Mouse (Mus musculus): ENCODE data around the gene Gin1. TPM values are rescaled to one million over a fixed set of nuclear protein-coding genes. Genes with fewer than 3 reads are reported as not detected.

The Gin1 gene
- total and polyA plus RNA-seq, 3 experiments, result 13.6 to 20.6 TPM; not detected in 1

DNA sequence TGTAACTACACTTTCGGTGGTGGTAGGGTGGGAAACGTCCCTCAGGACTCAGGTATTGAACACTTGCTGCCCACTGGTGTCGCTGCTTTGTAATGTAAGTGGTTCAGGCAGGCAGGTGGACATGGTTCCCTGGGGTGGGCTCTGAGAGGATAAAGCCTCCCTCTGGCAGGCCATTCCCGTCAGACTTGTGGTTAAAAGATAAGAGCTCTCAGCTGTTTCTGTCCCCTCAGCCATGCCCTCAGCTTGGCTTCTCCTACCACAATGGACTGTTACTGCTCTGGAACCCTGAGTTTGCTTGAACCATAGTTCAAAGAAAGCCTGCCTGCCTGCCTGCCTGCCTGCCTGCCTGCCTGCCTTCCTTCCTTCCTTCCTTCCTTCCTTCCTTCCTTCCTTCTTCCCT, 15.6 kb upstream of the Gin1 start:
- H3K27me3 ChIP-seq (ENCODE audit: control insufficient read depth in 1 of 2, insufficient read depth in 2 of 2, low read length in 2 of 2), result no peaks in the 10 kb centered on the region
- peak; percentile 38; the same call in 1 of the 2 replicates for TF ChIP-seq MXI1 (IDR thresholded peaks at IDR 0.05; ENCODE audit: low read depth, low read length)
- no peak for TF ChIP-seq EP300 (IDR thresholded peaks at IDR 0.05; ENCODE audit: low read depth in 1 of 2, low read length in 2 of 2)
- 0 out of 2 replicates have a peak, but pooled peaks have one; percentile 25 for TF ChIP-seq SIN3A (IDR thresholded peaks at IDR 0.05; ENCODE audit: low read length)
- peak; percentile 74 for TF ChIP-seq ETS1 (IDR thresholded peaks at IDR 0.05; ENCODE audit: low read depth, low read length)
- 0 out of 2 replicates have a peak, but pooled peaks have one; percentile 28 for TF ChIP-seq GATA1 (IDR thresholded peaks at IDR 0.05; ENCODE audit: low read depth, low read length)
- no peak overlapping the region for H3K27ac ChIP-seq (ENCODE audit: control insufficient read depth, low read depth, low read length)
- H3K79me2 ChIP-seq (ENCODE audit: control insufficient read depth, insufficient read depth, low read length, poor library complexity), result no peaks in the 10 kb centered on the region; the same call in 1 of the 2 replicates
- H3K36me3 ChIP-seq (ENCODE audit: control insufficient read depth in 1 of 2, insufficient read depth in 2 of 2, low read length in 2 of 2), result peaks cover 12 to 82% of the 10 kb centered on the region in 2 experiments
- no peak overlapping the region for H3K9ac ChIP-seq (ENCODE audit: control insufficient read depth, low read depth, low read length, poor library complexity, severe bottlenecking)
- peaks cover 0 to 9% of the 10 kb centered on the region in 2 experiments; a peak in 3 of 4 replicates for H3K4me1 ChIP-seq (ENCODE audit: control insufficient read depth in 1 of 2, insufficient read depth in 2 of 2, low read length in 2 of 2)
- DNase-seq (ENCODE audit: low read depth, low spot score), result peak; percentile 31
- no peak overlapping the region for H3K4me3 ChIP-seq (ENCODE audit: control insufficient read depth in 1 of 2, insufficient read depth in 1 of 2, low read depth in 2 of 2, low read length in 2 of 2)
- no peaks in the 10 kb centered on the region for H3K9me3 ChIP-seq (replicated peaks; ENCODE audit: insufficient read depth, low read length)

DNA sequence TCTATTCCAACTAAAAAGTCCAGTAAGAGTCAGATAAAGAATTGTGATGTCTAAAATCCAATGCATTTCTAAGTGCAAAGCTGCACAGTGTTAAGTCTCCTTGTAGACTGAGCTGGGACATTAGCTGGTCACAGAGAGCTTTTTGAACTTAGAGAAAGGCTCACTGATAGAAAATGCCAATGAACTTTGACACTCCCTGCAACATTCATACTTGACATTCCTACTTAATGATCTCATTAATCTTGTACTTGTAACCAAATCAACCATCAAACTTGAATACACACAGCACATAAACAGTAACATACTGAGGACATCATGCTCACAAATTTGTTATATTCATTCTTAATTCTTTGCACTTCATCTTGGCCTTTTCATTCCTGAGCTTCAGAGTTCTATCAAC, 10.1 kb upstream of the Gin1 start:
- peaks cover 12% of the 10 kb centered on the region for H3K79me2 ChIP-seq (ENCODE audit: control insufficient read depth, insufficient read depth, low read length, poor library complexity)
- DNase-seq (ENCODE audit: low read depth, low spot score), result no peak
- peaks cover 10 to 68% of the 10 kb centered on the region in 2 experiments for H3K36me3 ChIP-seq (ENCODE audit: control insufficient read depth in 1 of 2, insufficient read depth in 2 of 2, low read length in 2 of 2)
- TF ChIP-seq MYB (IDR thresholded peaks at IDR 0.05; ENCODE audit: low read depth, low read length) (no peak), POLR2AphosphoS2 (IDR thresholded peaks at IDR 0.05; ENCODE audit: low read length) (no peak), SIN3A (IDR thresholded peaks at IDR 0.05; ENCODE audit: low read length) (no peak)
- H3K9me3 ChIP-seq (replicated peaks; ENCODE audit: insufficient read depth, low read length), result no peaks in the 10 kb centered on the region
- no peak overlapping the region for H3K4me3 ChIP-seq (ENCODE audit: control insufficient read depth in 1 of 2, insufficient read depth in 1 of 2, low read depth in 2 of 2, low read length in 2 of 2)
- H3K4me1 ChIP-seq (ENCODE audit: control insufficient read depth in 1 of 2, insufficient read depth in 2 of 2, low read length in 2 of 2), result peaks cover 0 to 3% of the 10 kb centered on the region in 2 experiments; a peak in 1 of 4 replicates
- H3K9ac ChIP-seq (ENCODE audit: control insufficient read depth, low read depth, low read length, poor library complexity, severe bottlenecking), result no peak overlapping the region
- no peaks in the 10 kb centered on the region for H3K27me3 ChIP-seq (ENCODE audit: control insufficient read depth in 1 of 2, insufficient read depth in 2 of 2, low read length in 2 of 2)
- no peak overlapping the region for H3K27ac ChIP-seq (ENCODE audit: control insufficient read depth, low read depth, low read length)

DNA sequence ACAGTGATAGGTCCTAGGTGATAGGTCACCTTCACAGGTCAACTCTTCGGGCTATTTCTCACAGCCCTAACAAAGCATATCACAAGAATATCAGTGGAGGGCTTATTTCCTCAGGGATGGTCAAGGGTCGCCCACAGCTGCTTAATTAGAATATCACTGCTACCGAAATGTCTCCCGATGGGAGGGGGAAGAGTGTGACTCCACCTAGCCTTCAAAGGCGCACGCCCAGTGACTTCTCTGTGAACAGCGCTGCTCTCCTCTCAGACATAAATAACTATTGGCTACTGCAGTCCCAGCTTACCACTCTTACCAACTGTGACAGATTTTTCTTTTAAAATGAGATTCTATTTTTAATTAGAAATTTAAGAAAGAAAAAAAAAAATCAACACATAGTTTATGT, 9.4 kb upstream of the Gin1 start:
- Histone ChIP-seq H3K27ac (ENCODE audit: control insufficient read depth, low read depth, low read length) (no peak overlapping the region), H3K9ac (ENCODE audit: control insufficient read depth, low read depth, low read length, poor library complexity, severe bottlenecking) (no peak overlapping the region), H3K4me1 (ENCODE audit: control insufficient read depth in 1 of 2, insufficient read depth in 2 of 2, low read length in 2 of 2) (no peaks in the 10 kb centered on the region; a peak in 1 of 4 replicates), H3K36me3 (ENCODE audit: control insufficient read depth in 1 of 2, insufficient read depth in 2 of 2, low read length in 2 of 2) (peaks cover 4 to 61% of the 10 kb centered on the region in 2 experiments; a peak in 3 of 4 replicates), H3K9me3 (replicated peaks; ENCODE audit: insufficient read depth, low read length) (no peaks in the 10 kb centered on the region), H3K27me3 (ENCODE audit: control insufficient read depth in 1 of 2, insufficient read depth in 2 of 2, low read length in 2 of 2) (no peaks in the 10 kb centered on the region), H3K4me3 (ENCODE audit: control insufficient read depth in 1 of 2, insufficient read depth in 1 of 2, low read depth in 2 of 2, low read length in 2 of 2) (no peak overlapping the region), H3K79me2 (ENCODE audit: control insufficient read depth, insufficient read depth, low read length, poor library complexity) (peaks cover 19% of the 10 kb centered on the region)
- no peak for DNase-seq (ENCODE audit: low read depth, low spot score)
- TF ChIP-seq MAFK (IDR thresholded peaks at IDR 0.05; ENCODE audit: borderline replicate concordance, low read depth, low read length), result no peak
- no peak for TF ChIP-seq ETS1 (IDR thresholded peaks at IDR 0.05; ENCODE audit: low read depth, low read length)
- TF ChIP-seq SMC3 (IDR thresholded peaks at IDR 0.05; ENCODE audit: low read depth, low read length), result no peak
- no peak for TF ChIP-seq MYB (IDR thresholded peaks at IDR 0.05; ENCODE audit: low read depth, low read length)
- TF ChIP-seq ZNF384 (IDR thresholded peaks at IDR 0.05; ENCODE audit: low read depth, low read length), result no peak
- no peak for TF ChIP-seq CHD2 (IDR thresholded peaks at IDR 0.05; ENCODE audit: low read length)
- TF ChIP-seq MYC (IDR thresholded peaks at IDR 0.05; ENCODE audit: low read depth, low read length), result no peak
- TF ChIP-seq BHLHE40 (IDR thresholded peaks at IDR 0.05; ENCODE audit: borderline replicate concordance, low read depth, low read length), result no peak
